Mouse (Mus musculus) erythroblast, embryonic 14.5 days (primary cell): ENCODE data around the gene Soat2. TPM values are rescaled to one million over a fixed set of nuclear protein-coding genes. Genes with fewer than 3 reads are reported as not detected.

Experiments
- H3K27me3 ChIP-seq: 2 replicates; pipeline ENCODE4 v1.6.1; 2012; ENCODE audit warnings: inconsistent platforms; ENCODE audit not compliant: control insufficient read depth
- H3K36me3 ChIP-seq: 2 replicates; pipeline ENCODE4 v1.6.1; 2012; ENCODE audit warnings: mild to moderate bottlenecking, inconsistent platforms; ENCODE audit not compliant: control insufficient read depth
- H3K4me1 ChIP-seq: 2 replicates; pipeline ENCODE4 v1.6.1; 2012; ENCODE audit warnings: inconsistent platforms; ENCODE audit not compliant: control insufficient read depth
- H3K4me3 ChIP-seq: replicated peaks from 2 replicates; pipeline ENCODE3; 2012; ENCODE audit warnings: moderate library complexity, mild to moderate bottlenecking, inconsistent platforms
- H3K9me3 ChIP-seq: 2 replicates; pipeline ENCODE4 v1.6.1; 2012; ENCODE audit warnings: low read length, inconsistent platforms, mixed read lengths; ENCODE audit not compliant: control insufficient read depth
- GATA1 ChIP-seq: IDR thresholded peaks from 2 replicates; pipeline ENCODE4 v1.6.1; 2012; ENCODE audit warnings: low read length, inconsistent platforms, mixed read lengths
- TAL1 ChIP-seq: IDR thresholded peaks from 3 replicates; pipeline ENCODE4 v1.6.1; 2012; ENCODE audit warnings: low read length, inconsistent platforms, mixed read lengths
- polyA plus RNA-seq: library from polyadenylated mRNA; stranded (reverse); fragments of >175 nt; gene quantifications from 2 replicates; pipeline ENCODE4 v1.2.3, GENCODE M21; 2012

Soat2 gene
- polyA plus RNA-seq, 1 experiment: 0.12 TPM

- TF ChIP-seq TAL1 (no peak), GATA1 (no peak)
- Histone ChIP-seq H3K36me3 (peaks cover 7% of the 10 kb centered on the region; the same call in 1 of the 2 replicates), H3K27me3 (no peaks in the 10 kb centered on the region), H3K9me3 (no peaks in the 10 kb centered on the region), H3K4me3 (no peak overlapping the region), H3K4me1 (peaks cover 21% of the 10 kb centered on the region)
These were observed 26.4 kb downstream of the Soat2 start for GRCm38 (mm10) chr15:102176571-102177316.

- TF ChIP-seq GATA1 (no peak), TAL1 (no peak)
- H3K9me3 ChIP-seq: no peaks in the 10 kb centered on the region
- no peak overlapping the region for H3K4me3 ChIP-seq
- H3K36me3 ChIP-seq: peaks cover 7% of the 10 kb centered on the region; the same call in 1 of the 2 replicates
- peaks cover 21% of the 10 kb centered on the region for H3K4me1 ChIP-seq
- H3K27me3 ChIP-seq: no peaks in the 10 kb centered on the region
These were observed 27.1 kb downstream of the Soat2 start for GRCm38 (mm10) chr15:102177417-102177816.

- Histone ChIP-seq H3K4me3 (no peak overlapping the region), H3K9me3 (no peaks in the 10 kb centered on the region), H3K4me1 (peaks cover 21% of the 10 kb centered on the region), H3K27me3 (no peaks in the 10 kb centered on the region), H3K36me3 (peaks cover 7% of the 10 kb centered on the region; the same call in 1 of the 2 replicates)
- TF ChIP-seq TAL1 (no peak), GATA1 (no peak)
These were observed 28.0 kb downstream of the Soat2 start for GRCm38 (mm10) chr15:102178279-102178678.

- Histone ChIP-seq H3K9me3 (no peaks in the 10 kb centered on the region), H3K4me3 (no peak overlapping the region), H3K27me3 (no peaks in the 10 kb centered on the region), H3K36me3 (peaks cover 10% of the 10 kb centered on the region; the same call in 1 of the 2 replicates), H3K4me1 (peaks cover 21% of the 10 kb centered on the region)
- no peak for TF ChIP-seq TAL1
- TF ChIP-seq GATA1: no peak
These were observed 28.8 kb downstream of the Soat2 start for GRCm38 (mm10) chr15:102179106-102179505.

- H3K27me3 ChIP-seq: no peaks in the 10 kb centered on the region
These were observed 29.6 kb downstream of the Soat2 start for GRCm38 (mm10) chr15:102179924-102180323.

GRCm38 (mm10) chr15:102183076-102183475, 32.8 kb downstream of the Soat2 start:
- H3K4me1 ChIP-seq: peaks cover 6% of the 10 kb centered on the region
- TF ChIP-seq GATA1: no peak
- TF ChIP-seq TAL1: no peak
- no peak overlapping the region for H3K4me3 ChIP-seq
- peaks cover 6% of the 10 kb centered on the region; the same call in 1 of the 2 replicates for H3K36me3 ChIP-seq
- no peaks in the 10 kb centered on the region for H3K27me3 ChIP-seq
- H3K9me3 ChIP-seq: no peaks in the 10 kb centered on the region

More at GRCm38 (mm10) chr15:102179924-102180323, 29.6 kb downstream of the Soat2 start:
- no peaks in the 10 kb centered on the region for H3K9me3 ChIP-seq
- peaks cover 21% of the 10 kb centered on the region for H3K4me1 ChIP-seq
- no peak overlapping the region for H3K4me3 ChIP-seq
- TF ChIP-seq TAL1: no peak
- TF ChIP-seq GATA1: no peak
- H3K36me3 ChIP-seq: peaks cover 10% of the 10 kb centered on the region; the same call in 1 of the 2 replicates

- H3K27me3 ChIP-seq: no peaks in the 10 kb centered on the region
- no peak overlapping the region for H3K4me3 ChIP-seq
- H3K9me3 ChIP-seq: no peaks in the 10 kb centered on the region
- peaks cover 8% of the 10 kb centered on the region for H3K4me1 ChIP-seq
- TF ChIP-seq GATA1 (no peak), TAL1 (no peak)
- H3K36me3 ChIP-seq: peaks cover 3% of the 10 kb centered on the region; the same call in 1 of the 2 replicates
These were observed 35.9 kb downstream of the Soat2 start for GRCm38 (mm10) chr15:102186239-102186638.

GRCm38 (mm10) chr15:102188096-102188495, 37.8 kb downstream of the Soat2 start:
- Histone ChIP-seq H3K4me1 (peaks cover 8% of the 10 kb centered on the region), H3K36me3 (peaks cover 3% of the 10 kb centered on the region; the same call in 1 of the 2 replicates), H3K9me3 (no peaks in the 10 kb centered on the region), H3K27me3 (no peaks in the 10 kb centered on the region), H3K4me3 (no peak overlapping the region)
- TF ChIP-seq TAL1 (no peak), GATA1 (no peak)

- Histone ChIP-seq H3K36me3 (peaks cover 2% of the 10 kb centered on the region; the same call in 1 of the 2 replicates), H3K27me3 (no peaks in the 10 kb centered on the region), H3K4me3 (no peak overlapping the region), H3K4me1 (peaks cover 8% of the 10 kb centered on the region), H3K9me3 (no peaks in the 10 kb centered on the region)
- TF ChIP-seq TAL1: no peak
- TF ChIP-seq GATA1: no peak
These were observed 38.6 kb downstream of the Soat2 start for GRCm38 (mm10) chr15:102188883-102189282.
